Mouse (Mus musculus): ENCODE measurements around the gene Lyrm9. TPM values are rescaled to one million over a fixed set of nuclear protein-coding genes. Genes with fewer than 3 reads are reported as not detected.

Lyrm9 gene
- polyA plus RNA-seq, 1 experiment from 2014 or later = 10.7 TPM

Other genes starting within 250 kb of the Lyrm9 start
- 14.8 and 15.7 TPM in 2 replicates for gene Nlk, start 129.2 kb upstream of the Lyrm9 start, polyA plus RNA-seq (2016; fragmentation: Nextera tagmentation; extraction: Ambion mirVana)
- gene Ccnq, start 74.9 kb upstream of the Lyrm9 start, polyA plus RNA-seq (2016; fragmentation: Nextera tagmentation; extraction: Ambion mirVana) = 43.0 and 43.1 TPM in 2 replicates
- gene Nos2, start 94.2 kb downstream of the Lyrm9 start, polyA plus RNA-seq (2016; fragmentation: Nextera tagmentation; extraction: Ambion mirVana) = 1.1 and 1.4 TPM in 2 replicates
- 7.9 and 9.0 TPM in 2 replicates for gene Lgals9, start 158.4 kb downstream of the Lyrm9 start, polyA plus RNA-seq (2016; fragmentation: Nextera tagmentation; extraction: Ambion mirVana)

All from embryonic facial prominence, embryonic 12.5 days (tissue).